Mouse (Mus musculus) adrenal gland, postnatal 4 days (tissue): ENCODE measurements around the gene Surf1. TPM values are rescaled to one million over a fixed set of nuclear protein-coding genes. Genes with fewer than 3 reads are reported as not detected.

Experiments
- DNase-seq, 2 experiments: peaks; one replicate each; pipeline ENCODE4 v3.0.0; 2021 to 2022; ENCODE audit warnings: low spot score in 2 of 2, mixed read lengths in 2 of 2
- long read RNA-seq, 2 experiments: library from polyadenylated mRNA; stranded (forward); transcript quantifications; one replicate each; pipeline ENCODE4 v2.0.0; 2021
- total RNA-seq, 2 experiments: library from RNA; stranded (reverse); gene quantifications; 2 replicates each; pipeline ENCODE4 v1.2.3; 2021

Gene Surf1
- 100 to 1,000 TPM in 1 of 2 experiments, 10 to 100 TPM in 1; 90.9 to 103 TPM for total RNA-seq
- long read RNA-seq, experiment 1, transcript Surf1-201 (9 exons, 1,173 nt), result major isoform, 31 of 65 reads
- long read RNA-seq, experiment 1, partial matches to known transcripts, result 8 of 65 reads
- long read RNA-seq, experiment 1, other reads (novel, unspliced or antisense), result 21 of 65 reads
- long read RNA-seq, experiment 2, transcript Surf1-209 (9 exons, 1,151 nt), result minor isoform, 12 of 93 reads
- long read RNA-seq, experiment 2, transcript Surf1-201 (9 exons, 1,173 nt), result major isoform, 34 of 93 reads
- long read RNA-seq, experiment 2, partial matches to known transcripts, result 16 of 93 reads
- long read RNA-seq, experiment 2, other reads (novel, unspliced or antisense), result 31 of 93 reads

- peak; percentile 52 to 68 for DNase-seq
Observed at GRCm38 (mm10) chr2:26915927-26916728, at the start of gene Surf1, which contains the start of gene Surf2. Gene Surf1 (minus strand): TSS chr2:26916530. Gene Surf2 (plus strand): TSS chr2:26916367.

DNA sequence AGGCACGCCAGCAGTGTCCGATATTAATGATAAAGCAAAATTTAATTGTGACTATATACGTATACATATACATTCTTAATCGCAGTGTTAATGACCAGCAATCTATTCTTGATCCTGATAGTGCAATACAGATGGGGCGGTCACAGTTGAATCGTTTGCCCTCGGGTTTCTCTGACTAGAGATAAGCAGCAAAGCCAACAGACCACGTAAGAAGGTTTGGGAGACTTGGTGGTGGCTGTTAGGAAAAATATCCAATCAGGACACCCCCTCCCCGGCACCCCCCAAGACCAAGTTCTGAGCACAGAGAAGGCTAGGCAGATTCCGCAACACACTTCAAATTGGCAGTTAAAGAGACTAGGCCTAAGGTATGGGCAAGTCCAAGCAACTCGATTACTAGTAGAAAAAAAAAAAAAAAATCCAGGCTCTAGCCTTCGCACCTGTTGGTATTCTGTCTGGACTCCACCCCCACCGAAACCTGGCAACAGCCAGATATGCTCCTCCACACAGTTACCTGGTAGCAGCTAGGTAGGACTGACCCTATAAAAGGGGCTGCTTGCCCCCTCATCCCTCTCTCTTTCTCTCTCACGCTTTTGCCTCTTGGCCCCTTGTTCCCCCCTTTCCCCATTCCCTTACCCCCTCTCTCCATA lies 48.5 kb upstream of the Surf1 start:
- DNase-seq, result no peak

GRCm38 (mm10) chr2:26963923-26964723 lies 47.8 kb upstream of the Surf1 start, which contains the start of gene Rexo4:
Gene Rexo4 (minus strand): TSS chr2:26964386.
- peak; percentile 80 to 90 for DNase-seq

- no peak for DNase-seq
Observed at GRCm38 (mm10) chr2:26960756-26961155, 44.4 kb upstream of the Surf1 start.

GRCm38 (mm10) chr2:26957488-26957859 lies 41.1 kb upstream of the Surf1 start:
- no peak for DNase-seq

DNA sequence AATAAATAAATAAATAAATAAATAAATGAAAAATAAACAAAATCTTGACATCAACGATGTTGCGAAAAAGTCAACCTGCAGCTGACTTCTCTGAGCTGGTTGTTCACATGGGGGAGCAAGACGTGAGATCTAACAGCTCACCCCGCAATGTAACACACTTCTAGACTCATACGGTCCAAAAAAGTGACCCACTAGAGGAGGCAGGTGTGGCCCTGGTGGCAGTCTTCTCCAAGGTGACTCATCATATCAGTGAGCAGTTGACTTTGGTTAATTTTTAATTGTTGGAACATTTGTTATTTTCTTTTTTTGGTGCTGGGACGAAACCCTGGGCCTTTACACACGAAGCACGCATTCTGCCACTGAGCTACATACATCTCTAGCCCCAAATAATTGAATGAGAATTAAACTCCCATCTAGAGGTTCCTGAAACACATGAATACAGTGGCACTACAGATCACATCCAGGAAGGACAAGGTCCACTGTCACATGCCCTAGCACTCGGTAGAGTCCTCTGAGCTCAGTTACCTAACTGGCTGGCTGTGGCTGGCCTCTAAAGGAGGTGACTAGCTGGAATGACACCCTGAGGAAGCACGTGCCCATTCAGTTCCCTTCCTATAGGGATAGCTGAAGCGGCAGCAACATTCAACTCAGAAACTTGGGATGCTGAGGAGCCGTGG lies 40.6 kb upstream of the Surf1 start:
- no peak for DNase-seq

DNA sequence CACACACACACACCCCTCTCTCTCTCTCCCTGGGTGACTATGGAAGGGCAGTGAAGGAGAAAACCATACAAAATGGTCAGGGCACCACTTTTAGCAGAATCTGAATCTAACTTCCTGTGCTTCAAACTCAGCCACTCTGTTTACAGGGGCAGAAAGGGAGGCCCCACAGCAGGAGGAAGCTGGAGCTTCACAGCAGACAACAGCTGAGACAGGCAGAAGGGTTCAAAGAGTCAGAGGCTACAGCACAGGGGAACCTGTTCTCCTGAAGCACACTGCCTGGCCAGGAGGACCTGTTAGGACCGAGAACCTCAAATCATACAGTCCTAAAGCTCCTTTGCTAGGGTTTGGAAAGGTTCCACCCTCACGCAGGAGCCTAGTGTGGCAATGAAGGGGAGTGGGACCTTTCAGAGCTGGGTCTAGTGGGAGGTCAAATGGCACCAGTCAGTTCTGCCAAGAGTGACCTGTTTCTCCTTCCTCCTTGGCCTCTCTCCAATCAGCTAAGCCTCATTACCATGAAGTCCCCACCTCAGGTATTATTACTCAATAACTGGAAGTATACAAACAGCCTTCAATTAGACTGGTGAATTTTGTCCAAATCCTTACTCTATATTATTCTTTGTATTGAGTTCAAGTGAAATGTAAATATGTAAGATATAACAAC lies 38.5 kb upstream of the Surf1 start:
- DNase-seq, result no peak

- DNase-seq, result no peak
Observed at GRCm38 (mm10) chr2:26952866-26953265, 36.5 kb upstream of the Surf1 start.

DNA sequence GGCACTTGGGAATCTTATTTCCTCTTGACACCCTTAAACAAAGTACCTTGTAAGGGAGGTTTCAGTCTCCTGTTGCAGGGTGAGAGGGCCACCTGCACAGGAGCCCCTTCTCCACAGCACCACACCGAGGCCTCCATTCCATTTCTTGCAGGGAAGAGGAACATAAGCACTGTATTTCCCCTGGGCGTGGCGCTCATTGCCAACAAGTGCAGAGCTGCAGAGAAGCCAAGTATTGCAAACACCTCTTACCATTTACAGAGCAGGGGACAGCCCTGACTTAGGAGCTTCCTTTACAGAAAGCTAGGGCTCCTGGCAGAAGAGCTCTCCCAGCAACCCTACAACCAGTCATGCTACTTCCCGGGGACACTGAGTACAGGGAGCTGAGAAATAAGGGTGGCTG lies 35.9 kb upstream of the Surf1 start:
- DNase-seq, result no peak

- DNase-seq, result no peak
Observed at GRCm38 (mm10) chr2:26951346-26951905, 35.1 kb upstream of the Surf1 start.

DNA sequence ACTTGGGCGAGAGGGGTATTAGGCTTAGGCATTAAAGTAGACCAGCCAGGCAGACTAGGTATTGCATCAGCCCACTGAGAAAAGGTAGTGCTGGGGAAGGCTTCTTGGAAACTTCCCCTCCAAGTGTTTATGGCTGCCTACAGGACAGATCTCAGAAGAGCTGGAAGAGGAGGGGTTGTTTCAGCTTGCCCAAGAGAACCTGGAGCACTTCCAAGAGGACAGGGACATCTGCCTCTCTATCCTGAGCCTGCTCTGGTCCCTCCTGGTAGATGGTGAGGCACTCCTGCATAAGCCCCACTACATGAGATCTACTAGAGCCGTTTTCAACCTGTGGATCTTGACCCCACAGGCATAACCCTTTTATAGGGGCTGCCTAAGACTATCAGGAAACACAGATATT lies 34.1 kb upstream of the Surf1 start:
- no peak for DNase-seq

DNA sequence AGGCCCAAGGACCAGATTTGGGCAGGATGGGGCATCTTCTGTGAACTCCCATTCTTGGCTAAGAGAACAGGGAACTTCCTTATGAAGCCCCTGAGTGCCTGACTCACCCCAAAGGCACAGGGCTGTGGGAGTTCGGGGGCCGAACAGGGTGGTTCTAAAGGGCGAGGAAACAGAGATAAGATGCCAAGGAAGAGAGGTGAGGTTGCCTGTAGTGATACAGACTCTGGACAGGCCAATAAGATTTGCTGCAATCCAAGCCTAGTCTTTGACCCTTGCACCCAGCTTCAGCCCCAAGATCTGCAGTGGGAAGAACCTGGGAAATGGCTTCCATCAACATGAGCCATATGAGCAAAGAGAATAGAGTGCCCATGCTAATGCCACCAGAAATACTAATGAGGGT lies 26.9 kb upstream of the Surf1 start:
- no peak for DNase-seq

DNA sequence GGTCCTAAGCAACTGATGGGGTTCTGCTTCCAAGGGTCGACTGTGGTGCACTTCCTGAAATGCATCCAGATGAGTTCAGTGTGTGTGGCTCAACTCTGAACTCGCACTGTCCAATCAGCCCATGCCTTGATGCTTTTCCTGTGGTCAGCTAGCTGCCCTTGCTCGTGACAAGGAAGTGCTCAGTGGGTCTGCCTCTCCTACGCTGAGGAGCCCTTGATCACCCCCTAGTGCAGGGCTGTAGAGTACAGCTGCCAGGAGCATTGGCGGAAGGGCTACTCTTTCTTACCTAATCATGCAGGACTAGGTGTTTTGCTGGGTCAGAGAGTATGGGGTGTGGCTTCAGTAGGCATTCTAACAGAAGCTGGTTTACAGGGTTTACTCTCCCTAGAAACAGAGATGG lies 25.2 kb upstream of the Surf1 start:
- no peak for DNase-seq

- DNase-seq, result no peak
Observed at GRCm38 (mm10) chr2:26936425-26936824, 20.1 kb upstream of the Surf1 start.

- no peak for DNase-seq
Observed at GRCm38 (mm10) chr2:26935286-26935685, 19.0 kb upstream of the Surf1 start.

GRCm38 (mm10) chr2:26933304-26934055 lies 17.1 kb upstream of the Surf1 start, which contains the start of the genes Surf4 and Stkld1:
Gene Surf4 (minus strand): TSS chr2:26933928.
Gene Stkld1 (plus strand): TSS chr2:26934047.
- DNase-seq, result peak; percentile 83 to 84

- peak in 1 of 2 experiments; percentile 27 for DNase-seq
Observed at GRCm38 (mm10) chr2:26932473-26933303, 16.4 kb upstream of the Surf1 start.

GRCm38 (mm10) chr2:26930390-26930789 lies 14.1 kb upstream of the Surf1 start:
- no peak for DNase-seq
